9 mouse cellular contexts compared by ENCODE assay signal in the genomic region with DNA sequence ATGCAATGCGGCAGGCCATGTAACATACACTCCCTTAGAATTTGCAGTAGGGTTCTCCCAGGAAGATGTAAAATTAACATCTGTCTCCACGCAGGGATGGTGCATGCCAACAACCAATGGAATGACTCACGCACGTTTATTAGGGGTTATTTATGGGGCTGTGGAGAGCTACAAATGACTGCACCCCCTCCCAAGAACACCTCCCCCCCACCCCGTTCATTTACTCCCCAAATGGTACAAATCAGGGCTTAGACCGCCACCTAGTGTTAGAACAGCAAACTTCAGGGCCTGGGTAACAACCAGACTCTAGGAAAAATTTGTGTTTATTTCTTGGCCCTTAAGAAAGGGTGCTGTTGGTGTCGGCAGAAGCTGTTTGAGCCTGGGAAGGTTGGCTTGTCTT. TPM values are rescaled to one million over a fixed set of nuclear protein-coding genes. Genes with fewer than 3 reads are reported as not detected.
DNase-seq lines count a peak whose midpoint lies in the region; ATAC-seq and TF ChIP-seq lines count a peak whose summit lies in the region.
"Had no signal": no experiment of that assay in that cellular context is flagged by ENCODE, and none has a peak within 500 bp of the region (broad histone marks: within the 10 kb centered on the region; RNA-seq: fewer than 3 reads in every experiment).

No protein-coding gene starts in this region.

- no peaks in the 10 kb centered on the region for H3K9me3 ChIP-seq in heart, postnatal 0 days (replicated peaks; ENCODE audit: control insufficient read depth, low read length)
- H3K9me3 ChIP-seq in neural tube, embryonic 11.5 days (ENCODE audit: control insufficient read depth, low read length) = no peaks in the 10 kb centered on the region

- peak; percentile 74 for TF ChIP-seq CTCF in heart, postnatal 0 days (IDR thresholded peaks at IDR 0.05; ENCODE audit: low read depth)
- peak; percentile 93 for TF ChIP-seq CTCF in bone marrow macrophage, adult 2 months (IDR thresholded peaks at IDR 0.05; ENCODE audit: low read depth, low read length)

- no peaks in the 10 kb centered on the region for H3K27me3 ChIP-seq in heart, postnatal 0 days (ENCODE audit: control insufficient read depth, insufficient read depth, low read length)
- H3K27me3 ChIP-seq in neural tube, embryonic 11.5 days (ENCODE audit: control insufficient read depth, insufficient read depth, low read length) = no peaks in the 10 kb centered on the region

- H3K9ac ChIP-seq in heart, postnatal 0 days (replicated peaks; ENCODE audit: low read depth, low read length) = no peak overlapping the region
- no peak overlapping the region for H3K9ac ChIP-seq in neural tube, embryonic 11.5 days (ENCODE audit: low read length)

- H3K4me3 ChIP-seq in heart, postnatal 0 days (ENCODE audit: low read depth, low read length) = no peak overlapping the region
- no peak overlapping the region for H3K4me3 ChIP-seq in bone marrow macrophage, adult 2 months (ENCODE audit: insufficient read depth, low read length)
- H3K4me3 ChIP-seq in neural tube, embryonic 11.5 days (ENCODE audit: low read depth, low read length) = no peak overlapping the region

- no peak for TF ChIP-seq EP300 in heart, postnatal 0 days (IDR thresholded peaks at IDR 0.05; ENCODE audit: low read depth)

- no peak overlapping the region for H3K4me2 ChIP-seq in heart, postnatal 0 days (ENCODE audit: low read depth, low read length)
- H3K4me2 ChIP-seq in neural tube, embryonic 11.5 days (ENCODE audit: low read depth) = no peak overlapping the region

- WGBS in heart, postnatal 0 days = 26% methylated on average over 7 of the region's 7 CpGs
- WGBS in neural tube, embryonic 11.5 days = 18% methylated on average over 7 of the region's 7 CpGs

- no peak for DNase-seq in heart, postnatal 0 days (ENCODE audit: low spot score)
- no peak for DNase-seq in heart, adult 9 months (ENCODE audit: low spot score in 2 of 2)
- peak; percentile 35 to 57 for DNase-seq in CD8-positive naive resting alpha-beta T cell, adult 2 months (ENCODE audit: low read depth in 2 of 2, low spot score in 2 of 2)
- peak; percentile 69 for DNase-seq in forelimb bud, embryonic 11.5 days (ENCODE audit: low read depth, low spot score)
- peak; percentile 63 for DNase-seq in layer of hippocampus, adult 9-11 months
- DNase-seq in neural tube, embryonic 11.5 days (ENCODE audit: low spot score) = peak; percentile 66

- H3K36me3 ChIP-seq in heart, postnatal 0 days (replicated peaks; ENCODE audit: control insufficient read depth, insufficient read depth, low read length) = no peaks in the 10 kb centered on the region
- no peaks in the 10 kb centered on the region for H3K36me3 ChIP-seq in neural tube, embryonic 11.5 days (ENCODE audit: control insufficient read depth, insufficient read depth, low read length)

- H3K27ac ChIP-seq in heart, postnatal 0 days (ENCODE audit: low read depth) = no peak overlapping the region
- H3K27ac ChIP-seq in bone marrow macrophage, adult 2 months (ENCODE audit: insufficient read depth, low read depth, low read length) = no peak overlapping the region
- H3K27ac ChIP-seq in neural tube, embryonic 11.5 days (ENCODE audit: low read depth, low read length) = no peak overlapping the region

- no peak for ATAC-seq in heart, postnatal 0 days (ENCODE audit: insufficient read depth, low read depth)
- no peak for ATAC-seq in neural tube, embryonic 11.5 days (ENCODE audit: insufficient read depth, low FRiP score, low TSS enrichment)
- ATAC-seq in activated CD4-positive, CD25-positive, alpha-beta regulatory T cell, adult 4 months = no peak

- peaks cover 12% of the 10 kb centered on the region for H3K4me1 ChIP-seq in heart, postnatal 0 days (ENCODE audit: control insufficient read depth, insufficient read depth)
- peaks cover 8% of the 10 kb centered on the region for H3K4me1 ChIP-seq in bone marrow macrophage, adult 2 months (ENCODE audit: control insufficient read depth, insufficient read depth, low read length)
- H3K4me1 ChIP-seq in neural tube, embryonic 11.5 days (ENCODE audit: control insufficient read depth, insufficient read depth, low read length) = peaks cover 7% of the 10 kb centered on the region

- TF ChIP-seq POLR2A in bone marrow macrophage, adult 2 months (IDR thresholded peaks at IDR 0.05; ENCODE audit: borderline replicate concordance, low read depth, low read length) = no peak

RNA-seq across cellular contexts. Expression of a gene that starts 3.7 kb away (rescaled TPM):
- 12.7 and 17.1 TPM in 2 replicates for total RNA-seq in heart, postnatal 0 days (2014; rRNA removed; ENCODE audit: low replicate concordance)
- polyA plus RNA-seq in heart, postnatal 0 days (2015; fragmentation: Nextera tagmentation; extraction: Ambion mirVana) = 11.3 and 12.0 TPM in 2 replicates
- 10.7 and 11.7 TPM in 2 replicates for polyA plus RNA-seq in bone marrow macrophage, adult 2 months (2012; ENCODE audit: insufficient read depth, insufficient read length, missing spikeins)
- polyA plus RNA-seq in neural tube, embryonic 11.5 days (2014; fragmentation: Nextera tagmentation; extraction: Ambion mirVana) = 31.1 and 33.9 TPM in 2 replicates
- 1 to 10 TPM; 2.3 to 2.8 TPM for polyA plus RNA-seq in activated CD4-positive, CD25-positive, alpha-beta regulatory T cell, adult 4 months (2017; shearing (Covaris generic))

RNA-seq across cellular contexts. Expression of a gene that starts 3.7 kb away (rescaled TPM):
- 37.0 and 53.5 TPM in 2 replicates for total RNA-seq in heart, postnatal 0 days (2014; rRNA removed; ENCODE audit: low replicate concordance)
- 12.3 and 12.4 TPM in 2 replicates for polyA plus RNA-seq in heart, postnatal 0 days (2015; fragmentation: Nextera tagmentation; extraction: Ambion mirVana)
- polyA plus RNA-seq in bone marrow macrophage, adult 2 months (2012; ENCODE audit: insufficient read depth, insufficient read length, missing spikeins) = 39.4 and 47.4 TPM in 2 replicates
- 37.8 and 39.5 TPM in 2 replicates for polyA plus RNA-seq in neural tube, embryonic 11.5 days (2014; fragmentation: Nextera tagmentation; extraction: Ambion mirVana)
- 1 to 10 TPM; 6.2 to 7.4 TPM for polyA plus RNA-seq in activated CD4-positive, CD25-positive, alpha-beta regulatory T cell, adult 4 months (2017; shearing (Covaris generic))

RNA-seq across cellular contexts. Expression of a gene that starts 29.5 kb away (rescaled TPM):
- total RNA-seq in heart, postnatal 0 days (2014; rRNA removed; ENCODE audit: low replicate concordance) = not detected in 2 replicates
- not detected in 2 replicates for polyA plus RNA-seq in heart, postnatal 0 days (2015; fragmentation: Nextera tagmentation; extraction: Ambion mirVana)
- polyA plus RNA-seq in bone marrow macrophage, adult 2 months (2012; ENCODE audit: insufficient read depth, insufficient read length, missing spikeins) = not detected in 2 replicates
- not detected in 2 replicates for polyA plus RNA-seq in neural tube, embryonic 11.5 days (2014; fragmentation: Nextera tagmentation; extraction: Ambion mirVana)
- polyA plus RNA-seq in activated CD4-positive, CD25-positive, alpha-beta regulatory T cell, adult 4 months (2017; shearing (Covaris generic)) = not detected
- polyA plus RNA-seq: large intestine, adult 2 months had no signal

RNA-seq across cellular contexts. Expression of a gene that starts 54.6 kb away (rescaled TPM):
- not detected in 2 replicates for total RNA-seq in heart, postnatal 0 days (2014; rRNA removed; ENCODE audit: low replicate concordance)
- not detected in 2 replicates for polyA plus RNA-seq in heart, postnatal 0 days (2015; fragmentation: Nextera tagmentation; extraction: Ambion mirVana)
- not detected in 2 replicates for polyA plus RNA-seq in bone marrow macrophage, adult 2 months (2012; ENCODE audit: insufficient read depth, insufficient read length, missing spikeins)
- 0.15 TPM in 1 of 2 replicates, not detected in the other for polyA plus RNA-seq in neural tube, embryonic 11.5 days (2014; fragmentation: Nextera tagmentation; extraction: Ambion mirVana)
- not detected for polyA plus RNA-seq in activated CD4-positive, CD25-positive, alpha-beta regulatory T cell, adult 4 months (2017; shearing (Covaris generic))

Comparison
In these comparisons a context has a peak if more than half of its experiments do, and no peak if none do; other contexts are left out.
1. DNase-seq: peak in CD8-positive naive resting alpha-beta T cell, adult 2 months (2 of 2), forelimb bud, embryonic 11.5 days (single experiment), layer of hippocampus, adult 9-11 months (single experiment) and neural tube, embryonic 11.5 days (single experiment); none in heart, postnatal 0 days (single experiment) and heart, adult 9 months (0 of 2).